Mouse (Mus musculus): ENCODE measurements around the gene Plin3.

- no peak for TF ChIP-seq CTCF (IDR thresholded peaks at IDR 0.05)
- TF ChIP-seq EP300 (IDR thresholded peaks at IDR 0.05; ENCODE audit: insufficient read depth, low read depth, low read length): no peak
Observed at GRCm38 (mm10) chr17:56298238-56298637, 5.6 kb upstream of the Plin3 start.

All from heart, adult 2 months (tissue).